Mouse (Mus musculus): Measurements from ENCODE around the gene Lrig2.
A peak's percentile ranks its signal among the peaks of the same experiment; 100 is the strongest.

Gene Lrig2

GRCm38 (mm10) chr3:104511538-104512423 is at the start of gene Lrig2:
Lrig2 (minus strand) TSS chr3:104511918.
- DNase-seq: peak; percentile 99

DNA sequence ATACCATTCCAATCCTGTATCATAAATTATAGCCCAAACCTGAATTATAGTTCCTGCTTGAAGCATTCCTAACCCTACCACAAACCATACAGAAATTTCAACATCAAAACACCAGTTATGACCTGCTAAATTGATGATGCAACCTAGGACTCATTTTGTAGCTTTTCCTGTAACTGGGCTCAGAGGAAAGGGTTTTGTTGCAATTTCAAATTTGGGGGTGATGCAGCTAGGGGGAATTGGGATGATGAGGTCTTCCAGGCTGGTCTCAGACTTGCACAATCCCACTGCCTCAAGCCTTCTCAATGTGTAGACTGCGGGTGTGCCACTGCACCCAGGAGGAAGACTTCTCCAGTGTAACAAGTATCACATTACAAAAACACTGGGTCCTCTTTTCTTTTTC is 44.9 kb upstream of the Lrig2 start:
- no peak for DNase-seq

DNA sequence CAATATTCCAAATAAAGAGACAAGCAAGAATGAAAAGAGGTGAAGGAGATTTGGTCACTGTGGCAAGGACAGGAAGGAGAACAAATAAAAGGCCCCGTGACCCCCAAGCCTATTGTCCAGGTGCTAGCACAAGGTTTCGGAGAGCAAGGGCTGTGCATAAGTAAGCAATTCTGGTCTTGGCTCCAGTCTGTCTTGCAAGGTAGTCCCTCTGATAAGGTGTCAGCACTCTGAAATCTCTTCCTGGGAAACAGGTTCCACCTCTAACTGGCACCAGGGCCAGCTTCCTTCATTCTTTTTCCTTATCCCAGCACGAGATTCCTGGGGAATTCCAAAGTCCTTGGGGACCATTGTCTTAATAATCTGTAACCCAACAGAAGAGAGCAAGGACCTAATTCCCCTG is 38.9 kb upstream of the Lrig2 start:
- no peak for DNase-seq

- no peak for DNase-seq
Observed at GRCm38 (mm10) chr3:104548367-104549087, 36.8 kb upstream of the Lrig2 start.

- no peak for DNase-seq
Observed at GRCm38 (mm10) chr3:104543825-104544224, 32.1 kb upstream of the Lrig2 start.

GRCm38 (mm10) chr3:104542065-104542429 is 30.3 kb upstream of the Lrig2 start:
- peak; percentile 46 for DNase-seq

DNA sequence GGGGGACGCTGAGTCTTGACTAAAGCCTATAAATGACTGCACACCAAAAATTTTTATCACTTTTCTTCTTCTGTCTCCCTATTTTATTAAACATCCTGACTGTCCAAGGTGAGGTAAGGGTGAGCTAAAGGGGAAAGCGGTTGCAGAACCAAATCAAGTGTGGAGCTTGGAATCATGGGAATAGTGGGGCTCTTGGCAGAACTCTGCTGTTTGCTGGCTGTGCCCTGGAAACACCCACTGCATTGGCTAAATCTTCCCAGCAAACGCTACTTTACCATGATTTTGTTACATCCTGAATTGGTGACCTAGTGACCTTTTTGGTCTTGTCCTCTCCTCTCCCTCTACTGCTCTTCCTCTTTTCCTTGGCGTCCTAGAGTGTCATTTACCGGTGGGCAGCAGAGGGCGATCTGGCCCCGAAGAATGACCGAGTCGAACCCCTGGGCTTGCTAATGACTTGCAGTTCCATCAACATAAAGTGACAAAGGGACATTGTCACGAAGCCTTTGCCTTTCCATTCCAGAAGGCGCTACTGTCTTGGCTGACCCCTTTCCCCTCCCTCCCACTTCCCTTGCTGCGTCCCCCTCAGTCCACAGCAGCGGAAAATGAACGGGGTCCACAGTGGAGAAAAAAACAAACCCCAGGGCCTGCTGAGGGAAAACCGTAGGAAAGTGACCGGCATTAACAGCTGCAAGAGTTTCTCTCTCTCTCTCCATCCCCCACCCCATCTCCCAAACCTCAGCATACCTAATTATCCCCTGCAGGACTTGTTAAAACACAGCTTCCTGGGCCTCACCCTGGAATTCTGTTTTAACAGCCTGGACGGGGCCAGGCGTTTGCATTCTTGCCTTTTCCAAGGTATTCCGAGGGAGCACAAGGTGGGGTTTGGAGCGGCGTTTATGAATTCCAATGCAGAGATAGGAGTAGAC is 29.7 kb upstream of the Lrig2 start:
- DNase-seq: peak; percentile 88

DNA sequence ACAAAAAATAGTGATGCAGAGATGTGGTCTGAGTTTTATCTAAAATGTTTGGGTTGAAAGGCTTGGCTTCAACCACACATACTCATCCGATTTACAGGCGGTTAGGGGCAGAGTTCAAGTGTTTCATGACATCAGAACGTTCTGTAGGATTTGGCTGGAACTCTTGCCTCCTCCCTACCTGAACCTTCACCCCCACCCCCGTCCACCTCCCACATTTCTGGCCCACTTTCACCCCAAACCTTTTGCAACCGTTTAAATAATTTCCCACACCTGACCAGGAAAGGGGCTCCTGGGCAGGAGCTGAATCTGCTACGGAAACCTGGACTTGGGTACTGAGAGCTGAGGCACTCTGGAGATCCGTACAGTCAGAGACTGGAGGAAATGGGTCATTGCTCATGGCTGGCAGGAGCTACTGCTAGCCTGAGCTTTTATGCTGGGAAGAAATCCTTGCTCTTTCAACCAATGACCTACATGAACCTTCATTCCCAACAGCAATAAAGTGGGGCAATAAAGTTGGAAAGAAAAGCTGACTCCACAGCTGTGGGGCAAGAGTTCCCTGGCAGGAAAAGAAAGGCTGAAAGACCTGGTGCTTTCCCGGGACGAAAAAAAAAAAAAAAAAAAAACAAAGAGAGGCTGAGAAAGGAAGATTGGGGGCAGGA is 28.9 kb upstream of the Lrig2 start:
- peak; percentile 12 for DNase-seq

DNA sequence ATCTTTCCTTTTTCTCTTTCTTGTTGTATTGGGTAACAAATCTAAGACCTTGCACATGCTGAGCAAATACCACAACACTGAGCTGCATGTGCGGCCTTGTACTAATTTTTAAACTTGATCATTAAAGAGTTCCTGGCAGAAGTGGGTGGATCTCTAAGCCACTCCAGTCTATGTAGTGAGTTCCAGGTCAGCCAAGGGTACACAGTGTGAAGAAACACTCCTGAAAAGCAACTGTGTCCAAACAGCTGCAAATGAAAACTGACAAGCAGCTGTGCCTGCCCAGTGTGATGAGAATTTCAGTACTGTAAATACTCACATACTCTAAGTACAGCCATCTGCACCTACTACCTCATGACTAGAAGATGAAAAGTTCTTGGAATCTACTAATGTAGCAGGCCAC is 21.5 kb upstream of the Lrig2 start:
- DNase-seq: no peak

GRCm38 (mm10) chr3:104526115-104526882 is 14.6 kb upstream of the Lrig2 start:
- DNase-seq: no peak

DNA sequence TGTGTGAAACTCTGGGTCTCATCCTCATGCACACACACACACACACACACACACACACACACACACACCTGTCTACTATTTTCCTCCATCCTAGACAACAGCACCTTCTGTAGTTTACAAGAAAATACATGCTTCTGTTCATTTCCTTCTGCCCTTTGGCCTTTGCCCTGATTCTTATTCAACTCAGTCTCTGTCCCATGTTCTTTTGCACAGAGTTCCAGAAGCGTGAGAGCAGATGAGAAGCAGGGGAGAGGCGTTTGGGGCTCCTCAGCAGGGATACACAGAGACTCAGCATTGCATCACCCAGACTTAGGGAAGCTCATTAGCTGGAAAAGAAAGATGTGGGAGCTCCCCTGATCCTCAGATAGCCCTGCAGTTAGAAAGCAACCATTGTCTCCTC is 13.8 kb upstream of the Lrig2 start:
- no peak for DNase-seq

DNA sequence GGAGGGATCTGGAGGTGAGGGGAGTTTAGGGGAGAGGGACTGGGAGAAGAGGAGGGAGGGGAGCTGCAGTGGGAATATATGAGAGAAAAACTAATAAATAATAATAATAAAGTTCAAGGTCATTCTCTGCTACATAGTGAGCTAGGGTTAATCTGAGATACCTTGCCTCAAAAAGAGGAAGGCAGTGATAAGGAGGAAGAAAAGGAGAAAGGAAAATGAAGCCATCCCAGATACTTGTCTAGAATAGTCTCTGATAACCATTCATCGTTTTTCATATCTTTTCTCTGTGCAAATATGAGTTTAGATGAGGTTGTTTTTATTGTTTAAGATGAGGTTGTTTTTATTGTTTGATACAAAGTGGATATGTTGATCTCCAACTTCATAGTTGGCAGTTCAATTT is 13.3 kb upstream of the Lrig2 start:
- DNase-seq: no peak

GRCm38 (mm10) chr3:104523333-104523871 is 11.7 kb upstream of the Lrig2 start:
- DNase-seq: no peak

- DNase-seq: no peak
Observed at GRCm38 (mm10) chr3:104521341-104521924, 9.7 kb upstream of the Lrig2 start.

DNA sequence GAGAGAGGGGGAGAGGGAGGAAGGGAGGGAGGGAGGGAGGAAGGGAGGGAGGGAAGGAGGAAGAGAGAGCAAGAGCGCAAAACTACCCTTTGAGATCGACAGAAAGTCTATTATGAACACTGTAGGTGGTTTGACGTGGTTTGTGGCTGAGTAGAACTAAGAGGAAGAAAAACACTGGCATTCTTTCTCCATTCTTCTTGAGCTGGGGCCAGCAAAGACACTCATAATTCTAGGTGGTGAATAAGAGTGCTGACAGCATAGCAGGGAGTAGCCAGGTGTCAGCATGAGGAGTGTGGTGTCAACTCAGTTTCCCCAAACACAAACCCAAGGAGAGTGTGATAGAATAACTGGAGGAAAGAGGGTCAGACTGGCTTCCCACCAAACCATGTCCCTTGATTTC is 8.8 kb upstream of the Lrig2 start:
- DNase-seq: no peak

GRCm38 (mm10) chr3:104518931-104519330 is 7.2 kb upstream of the Lrig2 start:
- no peak for DNase-seq

DNA sequence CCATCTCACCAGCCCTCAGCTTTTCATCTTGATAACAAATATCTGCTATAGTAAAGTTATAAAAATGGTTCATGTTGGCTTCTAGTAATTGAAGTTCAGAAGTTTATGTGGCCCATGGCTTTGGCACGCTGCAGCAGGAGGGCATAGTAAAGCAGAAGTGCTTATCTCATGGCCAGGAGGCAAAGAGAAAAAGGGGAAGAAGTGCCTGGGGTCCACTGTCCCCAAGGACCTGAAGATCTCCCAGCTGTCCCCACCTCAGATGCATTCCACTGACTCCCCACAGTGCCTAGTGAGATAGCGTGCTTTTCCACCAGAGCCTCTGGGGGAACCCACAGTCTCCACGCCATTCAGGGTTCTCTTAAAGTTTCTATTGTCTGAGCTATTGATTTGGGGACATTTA is 6.7 kb upstream of the Lrig2 start:
- no peak for DNase-seq

DNA sequence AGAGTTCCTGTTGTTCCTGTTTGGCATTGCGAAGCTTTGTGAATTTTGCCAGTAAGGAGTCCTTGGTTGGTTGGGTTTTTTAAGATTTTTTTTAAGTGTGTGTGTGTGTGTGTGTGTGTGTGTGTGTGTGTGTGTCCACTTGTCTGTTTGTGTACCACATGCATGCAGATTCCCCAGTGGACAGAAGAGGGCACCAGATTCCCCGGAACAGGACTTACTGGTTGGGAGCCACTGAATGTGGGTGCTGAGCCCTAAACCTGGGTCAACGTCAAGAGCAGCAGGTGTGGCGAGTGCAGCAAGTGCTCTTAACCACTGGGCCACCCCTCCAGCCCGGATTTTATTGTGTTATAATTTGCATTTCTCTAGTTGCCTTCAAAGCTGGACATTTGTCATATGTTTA is 5.4 kb upstream of the Lrig2 start:
- DNase-seq: no peak

- no peak for DNase-seq
Observed at GRCm38 (mm10) chr3:104514510-104514909, 2.8 kb upstream of the Lrig2 start.

- no peak for DNase-seq
Observed at GRCm38 (mm10) chr3:104512424-104512748, 668 bp upstream of the Lrig2 start.

DNA sequence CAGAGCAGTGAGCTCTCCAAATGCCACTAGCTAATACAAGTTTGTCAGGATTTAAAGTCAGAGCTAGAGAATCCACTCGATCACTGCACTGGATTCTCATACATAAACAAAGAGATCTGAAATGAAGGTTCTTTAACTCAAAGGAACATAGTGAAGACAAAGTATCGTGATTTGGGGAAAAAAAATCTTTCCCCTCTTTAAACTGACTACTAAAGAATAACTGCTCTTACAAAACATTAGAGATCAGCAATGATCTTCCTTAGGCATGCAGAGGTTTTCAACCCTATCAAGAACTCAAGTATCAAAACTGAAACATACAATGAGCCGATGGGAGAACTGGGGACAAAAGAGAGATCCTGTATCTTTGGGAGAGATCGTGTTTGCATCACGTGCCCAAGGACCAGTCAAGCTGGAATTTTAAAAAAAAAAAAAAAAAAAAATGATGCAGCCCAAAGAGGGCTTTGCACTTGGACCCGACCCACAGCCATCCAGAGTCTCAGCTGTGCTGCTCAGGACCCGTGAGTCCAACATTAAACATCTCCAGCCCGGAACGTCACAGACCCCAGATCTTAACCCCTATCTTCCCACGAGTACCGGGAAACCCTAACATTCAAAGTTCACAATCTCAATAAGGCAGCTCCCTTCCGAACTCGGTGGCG is 818 bp downstream of the Lrig2 start:
- no peak for DNase-seq

Measured in embryo, embryonic 11 days (tissue).